ENCODE assay signal across 8 mouse cellular contexts in genomic region chr2:180118661-180119438, GRCm38 (mm10). TPM values are rescaled to one million over a fixed set of nuclear protein-coding genes. Genes with fewer than 3 reads are reported as not detected.
DNase-seq lines count a peak whose midpoint lies in the region; ATAC-seq and TF ChIP-seq lines count a peak whose summit lies in the region.

Gene Osbpl2 (plus strand): TSS chr2:180119306.

- peak within 1 kb of the TSS; percentile 84 for H3K9ac ChIP-seq in heart, embryonic 11.5 days (ENCODE audit: low read depth, low read length)
- H3K9ac ChIP-seq in kidney, embryonic 16.5 days (replicated peaks; ENCODE audit: low read length): peak within 1 kb of the TSS; percentile 90
- H3K9ac ChIP-seq in liver, adult 2 months (ENCODE audit: low read depth, low read length): peak within 1 kb of the TSS; percentile 93

- H3K79me2 ChIP-seq in C2C12 (ENCODE audit: control insufficient read depth, insufficient read depth) (no peaks in the 10 kb centered on the region), myocyte (ENCODE audit: control insufficient read depth, insufficient read depth) (peaks cover 23% of the 10 kb centered on the region)
- H3K79me2 ChIP-seq in liver, adult 2 months (ENCODE audit: control insufficient read depth, insufficient read depth, low read length): peaks cover 13% of the 10 kb centered on the region

- TF ChIP-seq CTCF in C2C12 (IDR thresholded peaks at IDR 0.05; ENCODE audit: control insufficient read depth, insufficient read depth, insufficient read length): no peak
- no peak for TF ChIP-seq CTCF in brain, embryonic 14.5 days (IDR thresholded peaks at IDR 0.05; ENCODE audit: borderline replicate concordance, extremely low read depth, insufficient read depth, insufficient read length)
- TF ChIP-seq CTCF in liver, adult 2 months (IDR thresholded peaks at IDR 0.05; ENCODE audit: low read depth, low read length): no peak

- H3K4me3 ChIP-seq in C2C12 (ENCODE audit: insufficient read depth, poor library complexity, severe bottlenecking): peak within 1 kb of the TSS; percentile 72
- peak within 1 kb of the TSS; percentile 86 for H3K4me3 ChIP-seq in erythroblast, embryonic 14.5 days (replicated peaks)
- H3K4me3 ChIP-seq in heart, embryonic 11.5 days (ENCODE audit: low read depth, low read length): peak within 1 kb of the TSS; percentile 79
- H3K4me3 ChIP-seq in kidney, embryonic 16.5 days (ENCODE audit: low read length): peak within 1 kb of the TSS; percentile 91
- H3K4me3 ChIP-seq in liver, adult 2 months (ENCODE audit: insufficient read depth, low read depth, low read length): peak within 1 kb of the TSS; percentile 95
- peak within 1 kb of the TSS; percentile 50 for H3K4me3 ChIP-seq in myocyte

- DNase-seq in brain, embryonic 14.5 days (ENCODE audit: low read depth): peak; percentile 100
- DNase-seq in liver, adult 2 months (ENCODE audit: extremely low read depth, low read depth, low spot score): peak; percentile 97
- DNase-seq in splenic B cell, adult 2 months (ENCODE audit: low read depth, low spot score): peak; percentile 97

- peak; percentile 98 for ATAC-seq in heart, embryonic 11.5 days (replicated peaks; ENCODE audit: insufficient number of reproducible peaks, low FRiP score, low TSS enrichment)
- ATAC-seq in kidney, embryonic 16.5 days (ENCODE audit: low FRiP score, low TSS enrichment): peak; percentile 99

- H3K27ac ChIP-seq in heart, embryonic 11.5 days (ENCODE audit: low read depth, low read length): peak within 1 kb of the TSS; percentile 70
- H3K27ac ChIP-seq in kidney, embryonic 16.5 days (ENCODE audit: low read length): peak within 1 kb of the TSS; percentile 66
- H3K27ac ChIP-seq in liver, adult 2 months (replicated peaks; ENCODE audit: insufficient read depth, low read depth, low read length): peak within 1 kb of the TSS; percentile 78

- no peaks in the 10 kb centered on the region for H3K9me3 ChIP-seq in erythroblast, embryonic 14.5 days (ENCODE audit: control insufficient read depth, low read length)
- H3K9me3 ChIP-seq in heart, embryonic 11.5 days (replicated peaks; ENCODE audit: control insufficient read depth, low read length): no peaks in the 10 kb centered on the region
- no peaks in the 10 kb centered on the region for H3K9me3 ChIP-seq in kidney, embryonic 16.5 days (ENCODE audit: low read length)

- peaks cover 49% of the 10 kb centered on the region for H3K4me1 ChIP-seq in erythroblast, embryonic 14.5 days (ENCODE audit: control insufficient read depth)
- peaks cover 34% of the 10 kb centered on the region for H3K4me1 ChIP-seq in heart, embryonic 11.5 days (ENCODE audit: control insufficient read depth, insufficient read depth, low read length)
- H3K4me1 ChIP-seq in kidney, embryonic 16.5 days (ENCODE audit: insufficient read depth, low read length): peaks cover 36% of the 10 kb centered on the region
- H3K4me1 ChIP-seq in liver, adult 2 months (ENCODE audit: control insufficient read depth, insufficient read depth, low read length): peaks cover 16% of the 10 kb centered on the region

- peak within 1 kb of the TSS; percentile 91 for H3K4me2 ChIP-seq in heart, embryonic 11.5 days
- peak within 1 kb of the TSS; percentile 93 for H3K4me2 ChIP-seq in kidney, embryonic 16.5 days (replicated peaks; ENCODE audit: low read depth, low read length)
- H3K4me2 ChIP-seq in myocyte (ENCODE audit: low read depth): peak within 1 kb of the TSS; percentile 88

- WGBS in heart, embryonic 11.5 days (ENCODE audit: insufficient replicate concordance): under 1% methylated on average over 52 of the region's 55 CpGs
- WGBS in kidney, embryonic 16.5 days: under 1% methylated on average over 55 of the region's 55 CpGs
- WGBS in liver, adult 2 months: 1% methylated on average over 55 of the region's 55 CpGs

- peak within 1 kb of the TSS; percentile 45 for H3ac ChIP-seq in C2C12 (ENCODE audit: control insufficient read depth, insufficient read length, low read depth)
- peak within 1 kb of the TSS; percentile 54 for H3ac ChIP-seq in myocyte (ENCODE audit: control insufficient read depth, insufficient read length)

- H3K27me3 ChIP-seq in C2C12 (ENCODE audit: control insufficient read depth, insufficient read depth, insufficient read length): no peaks in the 10 kb centered on the region
- H3K27me3 ChIP-seq in erythroblast, embryonic 14.5 days (ENCODE audit: control insufficient read depth): peaks cover 38% of the 10 kb centered on the region
- no peaks in the 10 kb centered on the region for H3K27me3 ChIP-seq in heart, embryonic 11.5 days (ENCODE audit: control insufficient read depth, insufficient read depth, low read length)
- no peaks in the 10 kb centered on the region for H3K27me3 ChIP-seq in kidney, embryonic 16.5 days (ENCODE audit: insufficient read depth, low read length)
- H3K27me3 ChIP-seq in liver, adult 2 months (ENCODE audit: control insufficient read depth, insufficient read depth, low read length): no peaks in the 10 kb centered on the region
- H3K27me3 ChIP-seq in myocyte (ENCODE audit: control insufficient read depth, insufficient read depth, insufficient read length): no peaks in the 10 kb centered on the region
- no peaks in the 10 kb centered on the region for H3K27me3 ChIP-seq in splenic B cell, adult 2 months (ENCODE audit: control insufficient read depth, insufficient read depth, low read length, poor library complexity, severe bottlenecking)

- no peaks in the 10 kb centered on the region for H3K36me3 ChIP-seq in C2C12 (ENCODE audit: control insufficient read depth, insufficient read depth)
- H3K36me3 ChIP-seq in erythroblast, embryonic 14.5 days (ENCODE audit: control insufficient read depth): peaks cover 7% of the 10 kb centered on the region
- no peaks in the 10 kb centered on the region for H3K36me3 ChIP-seq in heart, embryonic 11.5 days (ENCODE audit: control insufficient read depth, insufficient read depth, low read length)
- peaks cover 3% of the 10 kb centered on the region; the same call in 1 of the 2 replicates for H3K36me3 ChIP-seq in kidney, embryonic 16.5 days (ENCODE audit: insufficient read depth, low read length)
- no peaks in the 10 kb centered on the region for H3K36me3 ChIP-seq in liver, adult 2 months (ENCODE audit: control insufficient read depth, insufficient read depth, low read length)
- H3K36me3 ChIP-seq in myocyte (ENCODE audit: control insufficient read depth, insufficient read depth): peaks cover 4% of the 10 kb centered on the region
- no peaks in the 10 kb centered on the region; the same call in 1 of the 2 replicates for H3K36me3 ChIP-seq in splenic B cell, adult 2 months (ENCODE audit: control insufficient read depth, insufficient read depth, low read length, poor library complexity, severe bottlenecking)

- peak; percentile 85 for TF ChIP-seq POLR2A in brain, embryonic 14.5 days (IDR thresholded peaks at IDR 0.05; ENCODE audit: borderline replicate concordance, extremely low read depth, insufficient read depth, insufficient read length, poor library complexity, severe bottlenecking)
- TF ChIP-seq POLR2A in liver, adult 2 months (IDR thresholded peaks at IDR 0.05; ENCODE audit: extremely low read depth, insufficient read depth, low read length): 0 out of 2 replicates have a peak, but pooled peaks have one; percentile 64
- TF ChIP-seq POLR2A in myocyte (IDR thresholded peaks at IDR 0.05; ENCODE audit: insufficient read length, low read depth): peak; percentile 80

- no peaks in the 10 kb centered on the region for H3K79me3 ChIP-seq in C2C12 (ENCODE audit: low read depth)

TF ChIP-seq in C2C12, 6 proteins besides CTCF, POLR2A, EP300 and RAD21:
- peak; percentile 73 for TF ChIP-seq MAX (IDR thresholded peaks at IDR 0.05)
- TF ChIP-seq MYOD1 (IDR thresholded peaks at IDR 0.05; ENCODE audit: control insufficient read depth, insufficient read length, low read depth): no peak
- TF ChIP-seq MYOG (IDR thresholded peaks at IDR 0.05; ENCODE audit: control insufficient read depth, extremely low read depth, insufficient read length): no peak
- peak; percentile 66 for TF ChIP-seq USF1 (IDR thresholded peaks at IDR 0.05; ENCODE audit: low read depth)
- no peak for TF ChIP-seq CEBPB (IDR thresholded peaks at IDR 0.05; ENCODE audit: low read depth)
- no peak for TF ChIP-seq FOSL1 (IDR thresholded peaks at IDR 0.05; ENCODE audit: insufficient read depth, low read length, poor library complexity, severe bottlenecking)
TF ChIP-seq in C2C12: peak in this region for 2.

TF ChIP-seq in myocyte, 11 proteins besides CTCF, POLR2A, EP300 and RAD21:
- TF ChIP-seq MYOD1 (IDR thresholded peaks at IDR 0.05; ENCODE audit: control insufficient read depth in 1 of 3, insufficient read length in 2 of 3, low read depth in 2 of 3) (peak in 2 of 3 experiments; percentile 37 to 63), USF1 (IDR thresholded peaks at IDR 0.05; ENCODE audit: low read depth) (peak; percentile 38), POLR2AphosphoS2 (IDR thresholded peaks at IDR 0.05; ENCODE audit: insufficient read length, low read depth) (peak; percentile 84), E2F4 (IDR thresholded peaks at IDR 0.05; ENCODE audit: insufficient read depth) (no peak), CEBPB (IDR thresholded peaks at IDR 0.05; ENCODE audit: insufficient read depth, poor library complexity, severe bottlenecking) (no peak), TCF3 (IDR thresholded peaks at IDR 0.05; ENCODE audit: insufficient read length, low read depth) (peak; percentile 2), TCF12 (IDR thresholded peaks at IDR 0.05; ENCODE audit: insufficient read depth, poor library complexity, severe bottlenecking) (no peak), SRF (IDR thresholded peaks at IDR 0.05; ENCODE audit: control insufficient read depth, insufficient read length, low read depth) (peak; percentile 7), MYOG (IDR thresholded peaks at IDR 0.05; ENCODE audit: control insufficient read depth in 1 of 3, insufficient read depth in 1 of 3, insufficient read length in 2 of 3, low read depth in 2 of 3) (peak in 2 of 3 experiments; percentile 45 to 70)

RNA-seq across cellular contexts. Expression of gene Osbpl2, which starts in this region (rescaled TPM):
- polyA plus RNA-seq in C2C12 (2012; fragmentation: generic; extraction: Trizol) (9.2 TPM), myocyte (2012; fragmentation: generic; extraction: Trizol) (34.8 TPM)
- polyA plus RNA-seq in brain, embryonic 14.5 days (2012; rRNA removed): 35.8 and 47.8 TPM in 2 replicates
- 0.76 and 1.2 TPM in 2 replicates for polyA plus RNA-seq in erythroblast, embryonic 14.5 days (2012)
- 33.4 and 36.1 TPM in 2 replicates for polyA plus RNA-seq in heart, embryonic 11.5 days (2014; fragmentation: Nextera tagmentation; extraction: Ambion mirVana)
- polyA plus RNA-seq in kidney, embryonic 16.5 days (2015; fragmentation: Nextera tagmentation; extraction: Ambion mirVana): 35.2 and 36.3 TPM in 2 replicates
- total RNA-seq in liver, adult 2 months (2014; rRNA removed): 21.4 and 21.9 TPM in 2 replicates
- 14.0 and 15.0 TPM in 2 replicates for polyA plus RNA-seq in liver, adult 2 months (2012; rRNA removed)

Comparison
In these comparisons a context has a peak if more than half of its experiments do, and no peak if none do; other contexts are left out.
1. Peak in every context shown above with its lines: DNase-seq, ATAC-seq, H3K4me3 ChIP-seq and H3K27ac ChIP-seq.